24 mouse cellular contexts compared by ENCODE assay signal in genomic region chr19:40581662-40582061, GRCm38 (mm10). TPM values are rescaled to one million over a fixed set of nuclear protein-coding genes. Genes with fewer than 3 reads are reported as not detected.
DNase-seq lines count a peak whose midpoint lies in the region; ATAC-seq lines count a peak whose summit lies in the region.
"Had no signal": no experiment of that assay in that cellular context is flagged by ENCODE, and none has a peak within 500 bp of the region (broad histone marks: within the 10 kb centered on the region; RNA-seq: fewer than 3 reads in every experiment).

No protein-coding gene starts in this region.

- ATAC-seq in heart, embryonic 16.5 days (replicated peaks; ENCODE audit: extremely low read depth, insufficient read depth, low FRiP score) = 0 out of 2 replicates have a peak, but pooled peaks have one; percentile 37
- 0 out of 2 replicates have a peak, but pooled peaks have one; percentile 1 for ATAC-seq in intestine, embryonic 16.5 days
- ATAC-seq: forebrain, embryonic 16.5 days; hindbrain, embryonic 16.5 days had no signal

- no peak overlapping the region for H3K4me2 ChIP-seq in heart, embryonic 16.5 days (ENCODE audit: low read depth, low read length)
- no peak overlapping the region for H3K4me2 ChIP-seq in intestine, embryonic 16.5 days (ENCODE audit: low read depth, low read length)
- H3K4me2 ChIP-seq: liver, embryonic 13.5 days; midbrain, embryonic 11.5 days had no signal

- intact Hi-C loops in heart, postnatal 25 days (cut with DNase I) = no loop called here
- intact Hi-C loops in left cerebral cortex, postnatal 36 days (cut with DNase I) = no loop called here

- H3K36me3 ChIP-seq in heart, embryonic 10.5 days = peaks cover 68% of the 10 kb centered on the region
- peaks cover 23% of the 10 kb centered on the region for H3K36me3 ChIP-seq in heart, embryonic 16.5 days (ENCODE audit: control insufficient read depth, insufficient read depth)
- peaks cover 25% of the 10 kb centered on the region for H3K36me3 ChIP-seq in intestine, embryonic 16.5 days (ENCODE audit: control insufficient read depth, insufficient read depth, low read length)
- H3K36me3 ChIP-seq in hindbrain, embryonic 10.5 days = peaks cover 88% of the 10 kb centered on the region

- H3K4me3 ChIP-seq in heart, embryonic 10.5 days = no peak overlapping the region
- no peak overlapping the region for H3K4me3 ChIP-seq in heart, embryonic 16.5 days (ENCODE audit: low read length)
- H3K4me3 ChIP-seq in intestine, embryonic 16.5 days (ENCODE audit: low read length) = no peak overlapping the region
- H3K4me3 ChIP-seq in hindbrain, embryonic 10.5 days = no peak overlapping the region
- H3K4me3 ChIP-seq: forebrain, embryonic 10.5 days; liver, embryonic 13.5 days had no signal

- H3K27me3 ChIP-seq in heart, embryonic 10.5 days (ENCODE audit: insufficient read depth, poor library complexity, severe bottlenecking) = no peaks in the 10 kb centered on the region
- H3K27me3 ChIP-seq in heart, embryonic 16.5 days (ENCODE audit: control insufficient read depth, insufficient read depth, low read length) = no peaks in the 10 kb centered on the region
- no peaks in the 10 kb centered on the region for H3K27me3 ChIP-seq in intestine, embryonic 16.5 days (replicated peaks; ENCODE audit: control insufficient read depth, insufficient read depth, low read length)
- H3K27me3 ChIP-seq in hindbrain, embryonic 10.5 days (ENCODE audit: insufficient read depth, poor library complexity, severe bottlenecking) = no peaks in the 10 kb centered on the region
- H3K27me3 ChIP-seq: CH12.LX; liver, embryonic 13.5 days had no signal

- peak overlapping the region; percentile 73; the same call in 1 of the 2 replicates for H3K27ac ChIP-seq in heart, embryonic 10.5 days
- H3K27ac ChIP-seq in heart, embryonic 16.5 days (ENCODE audit: low read length) = no peak overlapping the region
- H3K27ac ChIP-seq in intestine, embryonic 16.5 days (ENCODE audit: low read length) = peak overlapping the region; percentile 87
- no peak overlapping the region for H3K27ac ChIP-seq in hindbrain, embryonic 10.5 days
- H3K27ac ChIP-seq: forebrain, embryonic 10.5 days; liver, embryonic 13.5 days had no signal

- 43% methylated on average over 5 of the region's 5 CpGs for WGBS in heart, embryonic 10.5 days
- WGBS in heart, embryonic 16.5 days = 34% methylated on average over 5 of the region's 5 CpGs
- WGBS in intestine, embryonic 16.5 days = 46% methylated on average over 5 of the region's 5 CpGs
- 91% methylated on average over 5 of the region's 5 CpGs for WGBS in hindbrain, embryonic 10.5 days

- no peak for DNase-seq in heart, embryonic 10.5 days (ENCODE audit: low spot score)
- DNase-seq in heart, postnatal 25 days (ENCODE audit: low spot score) = no peak
- peak; percentile 69 for DNase-seq in MN1 (ENCODE audit: low spot score)
- DNase-seq in hindbrain, embryonic 10.5 days (ENCODE audit: low spot score) = no peak
- DNase-seq in left cerebral cortex, postnatal 36 days (ENCODE audit: low spot score in 2 of 2) = no peak
- DNase-seq: B cell, adult 2 months; cerebellum, adult 11 months; cerebellum, adult 9-11 months; gastrocnemius, postnatal 14 days; kidney, adult 18-20 months; kidney, postnatal 4 days; liver, embryonic 13.5 days; lung, adult 2 months; lung, postnatal 14 days; right cerebral cortex, adult 18-20 months; thymus, postnatal 14 days had no signal

- H3K9me3 ChIP-seq in heart, embryonic 10.5 days = no peaks in the 10 kb centered on the region
- no peaks in the 10 kb centered on the region for H3K9me3 ChIP-seq in heart, embryonic 16.5 days (replicated peaks; ENCODE audit: control insufficient read depth, low read length)
- H3K9me3 ChIP-seq in intestine, embryonic 16.5 days (ENCODE audit: control insufficient read depth, low read length) = no peaks in the 10 kb centered on the region
- H3K9me3 ChIP-seq in hindbrain, embryonic 10.5 days = no peaks in the 10 kb centered on the region
- H3K9me3 ChIP-seq: forebrain, embryonic 10.5 days; G1E; liver, embryonic 13.5 days had no signal

- peaks cover 14% of the 10 kb centered on the region for H3K4me1 ChIP-seq in heart, embryonic 10.5 days
- H3K4me1 ChIP-seq in heart, embryonic 16.5 days (ENCODE audit: control insufficient read depth, insufficient read depth, low read length) = peaks cover 8% of the 10 kb centered on the region
- H3K4me1 ChIP-seq in intestine, embryonic 16.5 days (ENCODE audit: control insufficient read depth, insufficient read depth, low read length) = peaks cover 19% of the 10 kb centered on the region
- peaks cover 7% of the 10 kb centered on the region for H3K4me1 ChIP-seq in hindbrain, embryonic 10.5 days (replicated peaks)

- peak overlapping the region; percentile 13; the same call in 1 of the 2 replicates for H3K9ac ChIP-seq in heart, embryonic 16.5 days (ENCODE audit: low read length)
- H3K9ac ChIP-seq in intestine, embryonic 16.5 days (ENCODE audit: low read depth, low read length) = no peak overlapping the region; the same call in 1 of the 2 replicates
- H3K9ac ChIP-seq: liver, embryonic 13.5 days had no signal

RNA-seq across cellular contexts. Expression of gene Aldh18a1, which starts 6.6 kb away (rescaled TPM):
- polyA plus RNA-seq in heart, embryonic 10.5 days (2016; fragmentation: Nextera tagmentation; extraction: Ambion mirVana) = 63.9 and 66.2 TPM in 2 replicates
- 1 to 10 TPM; 7.0 to 7.3 TPM for total RNA-seq in heart, postnatal 25 days (2021)
- 51.9 and 58.3 TPM in 2 replicates for polyA plus RNA-seq in heart, embryonic 16.5 days (2015; fragmentation: Nextera tagmentation; extraction: Ambion mirVana)
- 299 and 355 TPM in 2 replicates for polyA plus RNA-seq in intestine, embryonic 16.5 days (2015; fragmentation: Nextera tagmentation; extraction: Ambion mirVana)
- 94.3 and 96.1 TPM in 2 replicates for polyA plus RNA-seq in hindbrain, embryonic 10.5 days (2016; fragmentation: Nextera tagmentation; extraction: Ambion mirVana)
- 10 to 100 TPM; 23.0 to 25.8 TPM for total RNA-seq in left cerebral cortex, postnatal 36 days (2021)

RNA-seq across cellular contexts. Expression of gene Tctn3, which starts 30.4 kb away (rescaled TPM):
- 9.0 and 11.0 TPM in 2 replicates for polyA plus RNA-seq in heart, embryonic 10.5 days (2016; fragmentation: Nextera tagmentation; extraction: Ambion mirVana)
- 1 to 10 TPM; 6.3 to 8.9 TPM for total RNA-seq in heart, postnatal 25 days (2021)
- 8.9 and 11.1 TPM in 2 replicates for polyA plus RNA-seq in heart, embryonic 16.5 days (2015; fragmentation: Nextera tagmentation; extraction: Ambion mirVana)
- 10.6 and 11.7 TPM in 2 replicates for polyA plus RNA-seq in intestine, embryonic 16.5 days (2015; fragmentation: Nextera tagmentation; extraction: Ambion mirVana)
- polyA plus RNA-seq in hindbrain, embryonic 10.5 days (2016; fragmentation: Nextera tagmentation; extraction: Ambion mirVana) = 12.2 and 13.7 TPM in 2 replicates
- total RNA-seq in left cerebral cortex, postnatal 36 days (2021) = 10 to 100 TPM; 17.2 to 25.0 TPM

RNA-seq across cellular contexts. Expression of gene Entpd1, which starts 30.5 kb away (rescaled TPM):
- polyA plus RNA-seq in heart, embryonic 10.5 days (2016; fragmentation: Nextera tagmentation; extraction: Ambion mirVana) = 6.3 and 10.3 TPM in 2 replicates
- total RNA-seq in heart, postnatal 25 days (2021) = 10 to 100 TPM; 29.9 to 30.3 TPM
- polyA plus RNA-seq in heart, embryonic 16.5 days (2015; fragmentation: Nextera tagmentation; extraction: Ambion mirVana) = 10.4 and 11.7 TPM in 2 replicates
- polyA plus RNA-seq in intestine, embryonic 16.5 days (2015; fragmentation: Nextera tagmentation; extraction: Ambion mirVana) = 7.5 and 7.6 TPM in 2 replicates
- 4.5 and 5.0 TPM in 2 replicates for polyA plus RNA-seq in hindbrain, embryonic 10.5 days (2016; fragmentation: Nextera tagmentation; extraction: Ambion mirVana)
- 10 to 100 TPM; 12.5 to 16.9 TPM for total RNA-seq in left cerebral cortex, postnatal 36 days (2021)
- polyA plus RNA-seq: G1E had no signal

Comparison
In these comparisons a context has a peak if more than half of its experiments do, and no peak if none do; other contexts are left out.
1. H3K27ac ChIP-seq: peak in heart, embryonic 10.5 days (single experiment) and intestine, embryonic 16.5 days (single experiment); none in heart, embryonic 16.5 days (single experiment) and hindbrain, embryonic 10.5 days (single experiment).